Mouse (Mus musculus) spleen, adult 2 months (tissue): ENCODE data around the gene Uba6. TPM values are rescaled to one million over a fixed set of nuclear protein-coding genes. Genes with fewer than 3 reads are reported as not detected.

ENCODE experiments used
- DNase-seq, 2 experiments: peaks; one replicate each; pipeline versions ENCODE4 v3.0.0 to v3.0.0-alpha.2; 2012 to 2021; ENCODE audit warnings: low spot score in 2 of 2, low read depth in 1 of 2
- H3K27ac ChIP-seq: fragments of 200-500 bp; 2 replicates; pipeline ENCODE4 v1.5.1; 2012; ENCODE audit warnings: low read length, inconsistent platforms; ENCODE audit not compliant: insufficient read depth
- H3K27me3 ChIP-seq: fragments of 200-500 bp; 2 replicates; pipeline ENCODE4 v1.6.1; 2012; ENCODE audit warnings: mild to moderate bottlenecking, moderate library complexity, low read length, inconsistent platforms; ENCODE audit not compliant: control insufficient read depth, insufficient read depth
- H3K36me3 ChIP-seq: fragments of 200-500 bp; 2 replicates; pipeline ENCODE4 v1.6.1; 2012; ENCODE audit warnings: mild to moderate bottlenecking, low read length, inconsistent platforms; ENCODE audit not compliant: control insufficient read depth, insufficient read depth
- H3K4me1 ChIP-seq: fragments of 200-500 bp; 2 replicates; pipeline ENCODE4 v1.6.1; 2011; ENCODE audit warnings: inconsistent platforms; ENCODE audit not compliant: control insufficient read depth, insufficient read depth, insufficient read length
- H3K4me3 ChIP-seq: fragments of 200-500 bp; 2 replicates; pipeline ENCODE4 v1.5.1; 2011; ENCODE audit warnings: mild to moderate bottlenecking, inconsistent platforms; ENCODE audit not compliant: insufficient read depth, insufficient read length; ENCODE audit errors: extremely low read depth
- CTCF ChIP-seq: fragments of 200-500 bp; IDR thresholded peaks from 2 replicates; pipeline ENCODE4 v1.5.1; 2011; ENCODE audit warnings: mild to moderate bottlenecking, inconsistent platforms; ENCODE audit not compliant: insufficient read depth, insufficient read length, insufficient replicate concordance; ENCODE audit errors: extremely low read depth
- POLR2A ChIP-seq: fragments of 200-500 bp; IDR thresholded peaks from 2 replicates; pipeline ENCODE4 v1.6.1; 2011; ENCODE audit warnings: low read depth, low read length, inconsistent platforms
- WGBS: fragments of 180-500 bp; shearing (Covaris S2); methylation state at CpG from one replicate; pipeline ENCODE4 v1.1.7; 2018; 5-methylcytosine and 5-hydroxymethylcytosine counted together
- polyA plus RNA-seq: library from polyadenylated mRNA; depleted of rRNA; stranded (reverse); fragments of >200 nt; gene quantifications from 2 replicates; pipeline ENCODE4 v1.2.3, GENCODE M21; 2012

The Uba6 gene
- polyA plus RNA-seq, 1 experiment: 0.86 TPM

DNA sequence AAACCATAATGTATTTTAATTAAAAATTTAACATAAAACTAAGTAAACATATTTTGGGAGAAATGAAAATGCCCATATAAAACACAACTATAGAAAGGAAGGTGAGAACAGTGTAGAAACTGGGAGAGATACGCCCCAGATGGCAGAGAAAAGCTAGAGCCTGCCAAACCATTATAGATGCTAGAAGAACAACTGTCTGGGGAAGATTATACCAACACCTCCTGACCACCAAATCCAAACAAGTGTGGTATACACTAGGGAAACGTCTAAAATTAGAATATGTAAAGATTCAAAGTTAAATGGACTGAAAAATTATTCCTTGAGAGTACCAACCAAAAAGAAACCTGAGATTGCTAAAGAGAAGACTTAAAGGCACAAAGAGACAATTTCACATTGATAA lies 66.0 kb downstream of the Uba6 start:
- TF ChIP-seq CTCF (no peak), POLR2A (no peak)
- no peak for DNase-seq
- Histone ChIP-seq H3K27ac (no peak overlapping the region), H3K27me3 (no peaks in the 10 kb centered on the region), H3K4me1 (no peaks in the 10 kb centered on the region), H3K36me3 (peaks cover 6% of the 10 kb centered on the region; the same call in 1 of the 2 replicates), H3K4me3 (no peak overlapping the region)
- WGBS: 84% methylated on average over 2 of the region's 2 CpGs

- no peaks in the 10 kb centered on the region for H3K27me3 ChIP-seq
- H3K4me3 ChIP-seq: no peak overlapping the region
- 100% methylated on average over 2 of the region's 2 CpGs for WGBS
- DNase-seq: no peak
- no peaks in the 10 kb centered on the region for H3K4me1 ChIP-seq
- H3K27ac ChIP-seq: no peak overlapping the region
- peaks cover 8% of the 10 kb centered on the region for H3K36me3 ChIP-seq
- TF ChIP-seq CTCF: no peak
- TF ChIP-seq POLR2A: no peak
Observed at GRCm38 (mm10) chr5:86102176-86102575, 70.4 kb downstream of the Uba6 start.

DNA sequence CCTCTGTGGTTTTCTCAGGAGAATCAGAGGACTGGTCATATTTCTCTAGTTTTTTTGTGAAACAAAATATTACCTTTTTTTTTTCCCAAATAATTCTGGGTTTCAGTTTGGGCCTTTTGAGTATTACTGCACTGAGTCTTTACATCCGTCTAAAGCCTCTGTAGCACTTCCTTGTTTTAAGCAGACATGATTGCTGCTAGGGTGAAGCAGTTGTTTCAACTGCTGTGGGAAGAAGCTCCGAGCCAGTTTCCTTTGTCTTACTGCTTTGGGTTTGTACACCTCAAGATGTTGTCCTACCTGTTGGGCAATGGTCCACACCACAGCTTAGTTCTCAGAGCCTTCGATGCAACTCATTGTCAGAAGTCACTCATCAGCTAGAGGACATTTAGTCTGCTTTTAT lies 72.0 kb downstream of the Uba6 start:
- Histone ChIP-seq H3K27ac (no peak overlapping the region), H3K4me3 (no peak overlapping the region), H3K4me1 (no peaks in the 10 kb centered on the region), H3K27me3 (no peaks in the 10 kb centered on the region), H3K36me3 (peaks cover 13% of the 10 kb centered on the region)
- DNase-seq: no peak
- TF ChIP-seq POLR2A (no peak), CTCF (no peak)
- WGBS: 51% methylated on average over 3 of the region's 3 CpGs

- H3K4me3 ChIP-seq: no peak overlapping the region
- 18% methylated on average over 3 of the region's 3 CpGs for WGBS
- no peaks in the 10 kb centered on the region for H3K4me1 ChIP-seq
- H3K27me3 ChIP-seq: no peaks in the 10 kb centered on the region
- TF ChIP-seq CTCF: no peak
- no peak for TF ChIP-seq POLR2A
- no peak overlapping the region for H3K27ac ChIP-seq
- H3K36me3 ChIP-seq: peaks cover 19% of the 10 kb centered on the region
- no peak for DNase-seq
Observed at GRCm38 (mm10) chr5:86098988-86099387, 73.6 kb downstream of the Uba6 start.

- TF ChIP-seq POLR2A (no peak), CTCF (no peak)
- Histone ChIP-seq H3K27me3 (no peaks in the 10 kb centered on the region), H3K36me3 (peaks cover 26% of the 10 kb centered on the region), H3K27ac (no peak overlapping the region), H3K4me1 (no peaks in the 10 kb centered on the region), H3K4me3 (no peak overlapping the region)
- DNase-seq: no peak
- WGBS: 90% methylated on average over 9 of the region's 9 CpGs
Observed at GRCm38 (mm10) chr5:86094754-86095153, 77.8 kb downstream of the Uba6 start.

DNA sequence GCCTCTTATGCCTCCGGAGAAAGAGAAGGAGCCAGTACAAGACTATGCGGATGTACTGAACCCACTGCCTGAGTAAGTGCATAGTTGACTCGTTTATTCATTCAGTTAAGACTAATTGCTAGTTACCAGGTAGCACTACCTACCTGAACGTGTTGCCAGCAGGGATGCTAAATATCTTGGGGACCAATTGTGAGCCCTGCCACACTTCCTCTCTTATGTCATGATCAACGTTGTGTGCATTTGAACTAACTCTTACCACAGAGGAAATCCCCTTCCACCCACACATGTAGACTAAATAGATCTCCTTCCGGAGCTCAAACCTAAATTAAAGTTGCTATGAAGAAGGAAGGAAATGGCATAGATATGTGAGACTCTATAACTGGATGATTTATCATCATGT lies 85.9 kb downstream of the Uba6 start:
- peaks cover 7% of the 10 kb centered on the region; the same call in 1 of the 2 replicates for H3K4me1 ChIP-seq
- DNase-seq: peak; percentile 59 to 87
- H3K36me3 ChIP-seq: peaks cover 20% of the 10 kb centered on the region
- TF ChIP-seq POLR2A (no peak), CTCF (no peak)
- H3K4me3 ChIP-seq: no peak overlapping the region
- H3K27ac ChIP-seq: peak overlapping the region; percentile 69
- 16% methylated on average over 6 of the region's 6 CpGs for WGBS
- H3K27me3 ChIP-seq: no peaks in the 10 kb centered on the region

DNA sequence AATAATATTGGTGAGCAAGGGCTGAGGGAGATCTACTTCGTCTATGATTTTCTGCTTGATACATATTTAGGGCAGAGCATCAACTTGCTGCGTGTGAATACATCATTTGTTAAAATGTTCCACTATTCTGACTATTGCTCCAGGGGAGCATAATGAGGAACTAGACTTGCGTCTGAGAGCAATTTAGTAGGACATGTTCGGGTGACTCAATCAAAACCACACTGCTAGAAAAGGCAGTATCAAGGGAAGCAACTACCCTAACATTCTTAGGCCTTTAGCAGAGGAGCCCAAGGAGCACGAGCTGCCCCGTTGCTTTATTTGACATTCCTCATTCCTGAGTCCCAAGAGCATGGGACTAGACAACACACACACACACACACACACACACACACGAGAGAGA lies 87.6 kb downstream of the Uba6 start:
- no peak for DNase-seq
- no peak for TF ChIP-seq CTCF
- TF ChIP-seq POLR2A: no peak
- H3K27ac ChIP-seq: peak overlapping the region; percentile 47; the same call in 1 of the 2 replicates
- H3K27me3 ChIP-seq: no peaks in the 10 kb centered on the region
- H3K36me3 ChIP-seq: peaks cover 16% of the 10 kb centered on the region
- peaks cover 7% of the 10 kb centered on the region; the same call in 1 of the 2 replicates for H3K4me1 ChIP-seq
- H3K4me3 ChIP-seq: no peak overlapping the region
- WGBS: 43% methylated on average over 7 of the region's 7 CpGs

DNA sequence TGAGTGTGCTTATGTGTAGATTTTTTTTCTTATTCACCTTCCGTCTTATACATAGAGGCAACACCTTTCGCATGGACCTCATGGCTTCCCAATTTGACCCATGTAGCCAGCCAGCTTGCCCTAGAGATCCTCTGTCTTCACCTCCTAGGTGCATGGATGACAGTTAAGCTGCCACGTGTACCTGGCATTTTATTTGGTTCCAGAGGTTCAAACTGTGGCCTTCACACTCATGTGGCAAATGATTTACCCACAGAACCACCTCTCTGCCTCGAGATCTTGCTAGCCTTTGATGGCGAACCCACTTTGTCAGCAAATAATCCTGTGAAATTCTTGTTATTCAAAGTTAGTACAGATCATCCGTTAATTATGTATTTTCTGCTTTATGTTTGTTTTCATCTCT lies 88.6 kb downstream of the Uba6 start:
- TF ChIP-seq POLR2A (no peak), CTCF (no peak)
- Histone ChIP-seq H3K36me3 (peaks cover 16% of the 10 kb centered on the region), H3K4me3 (no peak overlapping the region), H3K4me1 (peaks cover 15% of the 10 kb centered on the region), H3K27ac (no peak overlapping the region), H3K27me3 (no peaks in the 10 kb centered on the region)
- no peak for DNase-seq
- 87% methylated on average over 6 of the region's 6 CpGs for WGBS
